Mouse (Mus musculus) MEL (cell line): ENCODE results near the gene Mpnd.

Source experiments
- CHD2 ChIP-seq: IDR thresholded peaks from 2 replicates; pipeline ENCODE4 v1.6.1; 2011; ENCODE audit warnings: low read length, improper control_type of control experiment
- CTCF ChIP-seq, 3 experiments: IDR thresholded peaks in 2 of 3; conservative IDR thresholded peaks in 1 of 3; 2 replicates each; pipeline ENCODE4 v1.5.1; 2011 to 2012; ENCODE audit warnings: low read length in 3 of 3, low read depth in 2 of 3, mild to moderate bottlenecking in 2 of 3, improper control_type of control experiment in 1 of 3, inconsistent platforms in 1 of 3, mixed read lengths in 1 of 3, moderate library complexity in 1 of 3; ENCODE audit not compliant: control insufficient read depth in 1 of 3, insufficient read depth in 1 of 3, poor library complexity in 1 of 3, severe bottlenecking in 1 of 3
- EP300 ChIP-seq, 2 experiments: IDR thresholded peaks; 2 replicates each; pipeline ENCODE4 v1.6.1; 2011; ENCODE audit warnings: improper control_type of control experiment in 2 of 2, low read length in 2 of 2, low read depth in 1 of 2, mild to moderate bottlenecking in 1 of 2
- MEF2A ChIP-seq: IDR thresholded peaks from 2 replicates; pipeline ENCODE4 v1.6.1; 2014; ENCODE audit warnings: low read depth, mild to moderate bottlenecking, inconsistent platforms, low read length, improper control_type of control experiment; ENCODE audit not compliant: poor library complexity, insufficient replicate concordance, severe bottlenecking; ENCODE audit errors: extremely low read depth
- POLR2A ChIP-seq, 2 experiments: IDR thresholded peaks; 2 replicates each; pipeline ENCODE4 v1.6.1; 2011 to 2012; ENCODE audit warnings: low read length in 2 of 2, mild to moderate bottlenecking in 2 of 2, control low read depth in 1 of 2, improper control_type of control experiment in 1 of 2, low read depth in 1 of 2, moderate library complexity in 1 of 2; ENCODE audit not compliant: control insufficient read depth in 1 of 2, insufficient read depth in 1 of 2, poor library complexity in 1 of 2

- no peak for TF ChIP-seq MEF2A
- TF ChIP-seq CHD2 = no peak
- no peak for TF ChIP-seq POLR2A (IDR thresholded peaks at IDR 0.05; ENCODE audit: control insufficient read depth in 1 of 2, insufficient read depth in 1 of 2, low read depth in 1 of 2, low read length in 2 of 2, poor library complexity in 1 of 2)
- no peak for TF ChIP-seq EP300 (IDR thresholded peaks at IDR 0.05; ENCODE audit: low read depth in 1 of 2, low read length in 2 of 2)
- TF ChIP-seq CTCF (IDR thresholded peaks at IDR 0.05 in 2 of 3, conservative IDR thresholded peaks at IDR 0.05 in 1 of 3; ENCODE audit: control insufficient read depth in 1 of 3, insufficient read depth in 1 of 3, low read depth in 2 of 3, low read length in 3 of 3, poor library complexity in 1 of 3, severe bottlenecking in 1 of 3) = no peak
These were observed 17.4 kb downstream of the Mpnd start for GRCm38 (mm10) chr17:56022989-56023290.
